Mouse (Mus musculus): ENCODE results near the gene Tjp2.

The Tjp2 gene

GRCm38 (mm10) chr19:24050514-24050913 is 174.3 kb downstream of the Tjp2 start:
- DNase-seq: no peak

GRCm38 (mm10) chr19:24049329-24049728 is 175.5 kb downstream of the Tjp2 start:
- DNase-seq: no peak

GRCm38 (mm10) chr19:24046395-24046993 is 178.3 kb downstream of the Tjp2 start:
- DNase-seq: no peak

Data from cerebellum, adult 9-11 months (tissue).